Mouse (Mus musculus) heart, postnatal 0 days (tissue): Measurements from ENCODE around the gene Gm10190. TPM values are rescaled to one million over a fixed set of nuclear protein-coding genes. Genes with fewer than 3 reads are reported as not detected.
A peak's percentile ranks its signal among the peaks of the same experiment; 100 is the strongest.
"Not testable (repeated sequence)": the region's sequence is repeated elsewhere in the genome, so short reads cannot be mapped to it uniquely, and the experiment has no call there.

Experiments used
- ATAC-seq: fragments of 200-750 bp; cut with Nextera tagmentation; 2 replicates; pipeline ENCODE4 v1.8.0; 2017; ENCODE audit warnings: low read depth, moderate number of reproducible peaks, moderate library complexity; ENCODE audit not compliant: insufficient read depth
- DNase-seq: peaks from one replicate; pipeline ENCODE4 v3.0.0-alpha.2; 2016; ENCODE audit warnings: low spot score
- H3K27ac ChIP-seq: fragments of 300-500 bp; sonication (generic); 2 replicates; pipeline ENCODE4 v1.5.1; 2014; ENCODE audit warnings: low read depth, mild to moderate bottlenecking
- H3K27me3 ChIP-seq: fragments of 300-500 bp; sonication (generic); 2 replicates; pipeline ENCODE4 v1.6.1; 2014; ENCODE audit warnings: low read length, mixed read lengths; ENCODE audit not compliant: control insufficient read depth, insufficient read depth
- H3K36me3 ChIP-seq: fragments of 300-500 bp; sonication (generic); replicated peaks from 2 replicates; pipeline ENCODE4 v1.6.1; 2014; ENCODE audit warnings: low read length, mixed read lengths; ENCODE audit not compliant: control insufficient read depth, insufficient read depth
- H3K4me1 ChIP-seq: fragments of 300-500 bp; sonication (generic); 2 replicates; pipeline ENCODE4 v1.6.1; 2014; ENCODE audit warnings: antibody characterized with exemption; ENCODE audit not compliant: control insufficient read depth, insufficient read depth
- H3K4me2 ChIP-seq: fragments of 300-500 bp; sonication (generic); 2 replicates; pipeline ENCODE4 v1.6.1; 2014; ENCODE audit warnings: low read depth, mild to moderate bottlenecking, low read length, moderate library complexity
- H3K4me3 ChIP-seq: fragments of 300-500 bp; sonication (generic); 2 replicates; pipeline ENCODE4 v1.5.1; 2014; ENCODE audit warnings: low read depth, low read length
- H3K9ac ChIP-seq: fragments of 300-500 bp; sonication (generic); replicated peaks from 2 replicates; pipeline ENCODE4 v1.6.1; 2014; ENCODE audit warnings: low read depth, low read length, mixed read lengths
- H3K9me3 ChIP-seq: fragments of 300-500 bp; sonication (generic); replicated peaks from 2 replicates; pipeline ENCODE4 v1.6.1; 2016; ENCODE audit warnings: low read length; ENCODE audit not compliant: control insufficient read depth
- CTCF ChIP-seq: IDR thresholded peaks from 2 replicates; pipeline ENCODE4 v1.5.1; 2016; ENCODE audit warnings: antibody characterized with exemption, control low read depth, low read depth
- EP300 ChIP-seq: IDR thresholded peaks from 2 replicates; pipeline ENCODE4 v1.6.1; 2016; ENCODE audit warnings: antibody characterized with exemption, low read depth
- WGBS: fragments of 180-500 bp; shearing (Covaris S2); extraction: QIAGEN DNeasy Blood & Tissue Kit; methylation state at CpG from one replicate; pipeline ENCODE4 v1.1.7; 2014; 5-methylcytosine and 5-hydroxymethylcytosine counted together
- polyA plus RNA-seq: library from polyadenylated mRNA; unstranded; fragments of >200 nt; fragmentation: Nextera tagmentation; extraction: Ambion mirVana; gene quantifications from 2 replicates; pipeline ENCODE4 v1.2.1, GENCODE M21; 2015
- total RNA-seq: library from RNA; depleted of rRNA; stranded (reverse); fragments of >200 nt; gene quantifications from 2 replicates; pipeline ENCODE4 v1.2.3, GENCODE M21; 2014; ENCODE audit warnings: low replicate concordance

The Gm10190 gene
- total and polyA plus RNA-seq, 2 experiments from 2014 or later = 0.90 TPM; not detected in 1

- 12% methylated on average over 17 of the region's 17 CpGs for WGBS
- Histone ChIP-seq H3K27me3 (no peaks in the 10 kb centered on the region), H3K9ac (no peak overlapping the region), H3K9me3 (no peaks in the 10 kb centered on the region), H3K36me3 (0 out of 2 replicates have a peak, but pooled peaks cover 8% of the 10 kb centered on the region), H3K4me2 (peak overlapping the region; percentile 64), H3K4me3 (peak overlapping the region; percentile 47), H3K27ac (no peak overlapping the region), H3K4me1 (no peaks in the 10 kb centered on the region)
- TF ChIP-seq EP300 (no peak), CTCF (peak; percentile 45)
- ATAC-seq = peak; percentile 90
- DNase-seq = peak; percentile 76
Measured at GRCm38 (mm10) chr17:80391423-80392403, 18.4 kb upstream of the Gm10190 start.

GRCm38 (mm10) chr17:80390024-80390423, 16.7 kb upstream of the Gm10190 start:
- no peaks in the 10 kb centered on the region for H3K4me1 ChIP-seq
- no peak overlapping the region for H3K27ac ChIP-seq
- H3K9ac ChIP-seq = no peak overlapping the region
- TF ChIP-seq EP300 (no peak), CTCF (no peak)
- no peak overlapping the region for H3K4me2 ChIP-seq
- DNase-seq (no peak), ATAC-seq (no peak)
- no peaks in the 10 kb centered on the region for H3K9me3 ChIP-seq
- no peak overlapping the region for H3K4me3 ChIP-seq
- 62% methylated on average over 10 of the region's 10 CpGs for whole genome bisulfite sequencing
- H3K27me3 ChIP-seq = no peaks in the 10 kb centered on the region
- no peaks in the 10 kb centered on the region for H3K36me3 ChIP-seq

- no peaks in the 10 kb centered on the region for H3K36me3 ChIP-seq
- TF ChIP-seq EP300 (no peak), CTCF (no peak)
- H3K4me1 ChIP-seq = no peaks in the 10 kb centered on the region
- 37% methylated on average over 1 of the region's 1 CpGs for WGBS
- H3K27ac ChIP-seq = no peak overlapping the region
- no peak overlapping the region for H3K9ac ChIP-seq
- no peaks in the 10 kb centered on the region for H3K9me3 ChIP-seq
- no peak overlapping the region for H3K4me3 ChIP-seq
- no peak overlapping the region for H3K4me2 ChIP-seq
- DNase-seq (no peak), ATAC-seq (no peak)
- no peaks in the 10 kb centered on the region for H3K27me3 ChIP-seq
Measured at GRCm38 (mm10) chr17:80385671-80386070, 12.3 kb upstream of the Gm10190 start.

GRCm38 (mm10) chr17:80378386-80378785, 5.0 kb upstream of the Gm10190 start:
- H3K27me3 ChIP-seq, H3K9ac ChIP-seq, H3K9me3 ChIP-seq, H3K4me2 ChIP-seq, H3K36me3 ChIP-seq, DNase-seq, H3K4me1 ChIP-seq, ATAC-seq, H3K27ac ChIP-seq, H3K4me3 ChIP-seq: not testable (repeated sequence)

GRCm38 (mm10) chr17:80373726-80374096, 370 bp upstream of the Gm10190 start:
- H3K4me2 ChIP-seq = peak overlapping the region; percentile 79
- H3K9me3 ChIP-seq = no peaks in the 10 kb centered on the region
- 26% methylated on average over 29 of the region's 29 CpGs for WGBS
- DNase-seq (peak; percentile 14), ATAC-seq (peak; percentile 64)
- H3K36me3 ChIP-seq = no peaks in the 10 kb centered on the region
- H3K27ac ChIP-seq = peak overlapping the region; percentile 71
- H3K4me3 ChIP-seq = peak overlapping the region; percentile 55
- no peaks in the 10 kb centered on the region for H3K27me3 ChIP-seq
- TF ChIP-seq CTCF (no peak), EP300 (no peak)
- H3K4me1 ChIP-seq = no peaks in the 10 kb centered on the region
- peak overlapping the region; percentile 68 for H3K9ac ChIP-seq

GRCm38 (mm10) chr17:80368606-80369005, 4.7 kb downstream of the Gm10190 start:
- H3K4me3 ChIP-seq = no peak overlapping the region

More at GRCm38 (mm10) chr17:80368606-80369005, 4.7 kb downstream of the Gm10190 start:
- H3K27ac ChIP-seq = no peak overlapping the region
- H3K4me2 ChIP-seq = no peak overlapping the region
- DNase-seq (no peak), ATAC-seq (no peak)
- 70% methylated on average over 9 of the region's 9 CpGs for WGBS
- H3K9me3 ChIP-seq = no peaks in the 10 kb centered on the region
- TF ChIP-seq EP300 (no peak), CTCF (no peak)
- no peaks in the 10 kb centered on the region for H3K27me3 ChIP-seq
- H3K36me3 ChIP-seq = no peaks in the 10 kb centered on the region
- no peak overlapping the region for H3K9ac ChIP-seq
- H3K4me1 ChIP-seq = no peaks in the 10 kb centered on the region
